Mouse (Mus musculus) yolk sac, embryonic 10.5 days (tissue): ENCODE data around the gene Psmd6.

ENCODE experiments used
- DNase-seq: peaks from one replicate; pipeline ENCODE4 v3.0.0-alpha.2; 2017; ENCODE audit warnings: low spot score

Gene Psmd6

GRCm38 (mm10) chr14:14120230-14121096 lies at the start of gene Psmd6:
TSS of gene Psmd6 (minus strand) at chr14:14120984.
- DNase-seq, result peak; percentile 84

- DNase-seq, result no peak
These were observed 10.1 kb downstream of the Psmd6 start for GRCm38 (mm10) chr14:14110710-14111109.

GRCm38 (mm10) chr14:14104930-14105318 lies 15.9 kb downstream of the Psmd6 start:
- no peak for DNase-seq

- DNase-seq, result no peak
These were observed 16.4 kb downstream of the Psmd6 start for GRCm38 (mm10) chr14:14104213-14104929.

- DNase-seq, result no peak
These were observed 19.5 kb downstream of the Psmd6 start for GRCm38 (mm10) chr14:14101296-14101695.

- DNase-seq, result peak; percentile 77
These were observed 20.0 kb downstream of the Psmd6 start for GRCm38 (mm10) chr14:14100773-14101280.

GRCm38 (mm10) chr14:14098330-14098980 lies 22.3 kb downstream of the Psmd6 start:
- DNase-seq, result peak; percentile 66

GRCm38 (mm10) chr14:14090571-14090970 lies 30.2 kb downstream of the Psmd6 start:
- DNase-seq, result no peak

GRCm38 (mm10) chr14:14088016-14088791 lies 32.6 kb downstream of the Psmd6 start:
- DNase-seq, result no peak

- no peak for DNase-seq
These were observed 33.4 kb downstream of the Psmd6 start for GRCm38 (mm10) chr14:14087348-14087747.

GRCm38 (mm10) chr14:14086711-14087263 lies 34.0 kb downstream of the Psmd6 start:
- DNase-seq, result no peak

- no peak for DNase-seq
These were observed 37.0 kb downstream of the Psmd6 start for GRCm38 (mm10) chr14:14083811-14084210.

GRCm38 (mm10) chr14:14080604-14081194 lies 40.1 kb downstream of the Psmd6 start:
- no peak for DNase-seq

- no peak for DNase-seq
These were observed 49.3 kb downstream of the Psmd6 start for GRCm38 (mm10) chr14:14071456-14071855.

GRCm38 (mm10) chr14:14070541-14071315 lies 50.1 kb downstream of the Psmd6 start:
- DNase-seq, result no peak

- DNase-seq, result no peak
These were observed 52.2 kb downstream of the Psmd6 start for GRCm38 (mm10) chr14:14068553-14068952.

GRCm38 (mm10) chr14:14067648-14068472 lies 52.9 kb downstream of the Psmd6 start:
- DNase-seq, result peak; percentile 87

- DNase-seq, result no peak
These were observed 54.5 kb downstream of the Psmd6 start for GRCm38 (mm10) chr14:14066241-14066640.

- DNase-seq, result no peak
These were observed 55.7 kb downstream of the Psmd6 start for GRCm38 (mm10) chr14:14065142-14065498.
